Mouse (Mus musculus) liver, embryonic 16.5 days (tissue): ENCODE data around the gene Rnf5. TPM values are rescaled to one million over a fixed set of nuclear protein-coding genes. Genes with fewer than 3 reads are reported as not detected.

Experiments
- ATAC-seq: fragments of 200-750 bp; cut with Nextera tagmentation; 2 replicates; pipeline ENCODE4 v1.8.0; 2017; ENCODE audit warnings: low read depth, mild to moderate bottlenecking, moderate number of reproducible peaks, moderate library complexity
- H3K27ac ChIP-seq: fragments of 300-500 bp; sonication (generic); 2 replicates; pipeline ENCODE4 v1.5.1; 2014; ENCODE audit warnings: mild to moderate bottlenecking, low read length
- H3K27me3 ChIP-seq: fragments of 300-500 bp; sonication (generic); 2 replicates; pipeline ENCODE4 v1.6.1; 2014; ENCODE audit warnings: low read depth, low read length, mixed read lengths; ENCODE audit not compliant: control insufficient read depth, insufficient read depth
- H3K36me3 ChIP-seq: fragments of 300-500 bp; sonication (generic); 2 replicates; pipeline ENCODE4 v1.6.1; 2014; ENCODE audit warnings: mild to moderate bottlenecking; ENCODE audit not compliant: control insufficient read depth, insufficient read depth
- H3K4me1 ChIP-seq: fragments of 300-500 bp; sonication (generic); 2 replicates; pipeline ENCODE4 v1.6.1; 2014; ENCODE audit warnings: low read depth, low read length, mixed read lengths; ENCODE audit not compliant: control insufficient read depth
- H3K4me2 ChIP-seq: fragments of 300-500 bp; sonication (generic); 2 replicates; pipeline ENCODE4 v1.6.1; 2014; ENCODE audit warnings: low read depth, low read length, mixed read lengths
- H3K4me3 ChIP-seq: fragments of 300-500 bp; sonication (generic); 2 replicates; pipeline ENCODE4 v1.5.1; 2014; ENCODE audit warnings: low read depth, mild to moderate bottlenecking, low read length
- H3K9ac ChIP-seq: fragments of 300-500 bp; sonication (generic); 2 replicates; pipeline ENCODE4 v1.6.1; 2014; ENCODE audit warnings: low read depth, low read length
- H3K9me3 ChIP-seq: fragments of 300-500 bp; sonication (generic); replicated peaks from 2 replicates; pipeline ENCODE4 v1.6.1; 2016; ENCODE audit warnings: low read length; ENCODE audit not compliant: control insufficient read depth
- WGBS: fragments of 180-500 bp; shearing (Covaris S2); extraction: QIAGEN DNeasy Blood & Tissue Kit; methylation state at CpG from one replicate; pipeline ENCODE4 v1.1.7; 2014; ENCODE audit not compliant: insufficient replicate concordance; 5-methylcytosine and 5-hydroxymethylcytosine counted together
- polyA plus RNA-seq: library from polyadenylated mRNA; unstranded; fragments of >200 nt; fragmentation: Nextera tagmentation; extraction: Ambion mirVana; gene quantifications from 2 replicates; pipeline ENCODE4 v1.2.1, GENCODE M21; 2015

Gene Rnf5
- polyA plus RNA-seq, 1 experiment from 2014 or later = 92.4 TPM

- no peak overlapping the region for H3K9ac ChIP-seq
- no peak overlapping the region for H3K27ac ChIP-seq
- peaks cover 4% of the 10 kb centered on the region; the same call in 1 of the 2 replicates for H3K27me3 ChIP-seq
- ATAC-seq = no peak
- no peak overlapping the region for H3K4me2 ChIP-seq
- H3K36me3 ChIP-seq = no peaks in the 10 kb centered on the region
- 39% methylated on average over 3 of the region's 3 CpGs for WGBS
- H3K4me1 ChIP-seq = no peaks in the 10 kb centered on the region
- no peaks in the 10 kb centered on the region for H3K9me3 ChIP-seq
- H3K4me3 ChIP-seq = no peak overlapping the region
These were observed 34.0 kb upstream of the Rnf5 start for GRCm38 (mm10) chr17:34637459-34637858.

- H3K9me3 ChIP-seq = no peaks in the 10 kb centered on the region
- H3K4me2 ChIP-seq = no peak overlapping the region
- peaks cover 22% of the 10 kb centered on the region for H3K27me3 ChIP-seq
- ATAC-seq = no peak
- WGBS = 42% methylated on average over 2 of the region's 2 CpGs
- peaks cover 9% of the 10 kb centered on the region for H3K4me1 ChIP-seq
- H3K9ac ChIP-seq = no peak overlapping the region
- no peaks in the 10 kb centered on the region for H3K36me3 ChIP-seq
- H3K27ac ChIP-seq = no peak overlapping the region
- no peak overlapping the region for H3K4me3 ChIP-seq
These were observed 32.2 kb upstream of the Rnf5 start for GRCm38 (mm10) chr17:34635671-34636070.

- Histone ChIP-seq H3K9ac (no peak overlapping the region), H3K27ac (no peak overlapping the region), H3K36me3 (no peaks in the 10 kb centered on the region), H3K9me3 (no peaks in the 10 kb centered on the region), H3K4me3 (peak overlapping the region; percentile 25), H3K4me2 (peak overlapping the region; percentile 28), H3K4me1 (peaks cover 24% of the 10 kb centered on the region), H3K27me3 (peaks cover 53% of the 10 kb centered on the region)
- ATAC-seq = peak; percentile 36
- WGBS = under 1% methylated on average over 26 of the region's 26 CpGs
These were observed 28.8 kb upstream of the Rnf5 start for GRCm38 (mm10) chr17:34632261-34632691.

GRCm38 (mm10) chr17:34631647-34632046, 28.2 kb upstream of the Rnf5 start:
- Histone ChIP-seq H3K9ac (no peak overlapping the region), H3K27ac (no peak overlapping the region), H3K4me3 (peak overlapping the region; percentile 25), H3K27me3 (peaks cover 53% of the 10 kb centered on the region), H3K36me3 (no peaks in the 10 kb centered on the region), H3K4me1 (peaks cover 24% of the 10 kb centered on the region), H3K4me2 (peak overlapping the region; percentile 28), H3K9me3 (no peaks in the 10 kb centered on the region)
- ATAC-seq = no peak
- WGBS = 12% methylated on average over 12 of the region's 12 CpGs

- ATAC-seq = no peak
These were observed 27.3 kb upstream of the Rnf5 start for GRCm38 (mm10) chr17:34630761-34631301.

GRCm38 (mm10) chr17:34629796-34630603, 26.5 kb upstream of the Rnf5 start:
- Histone ChIP-seq H3K4me2 (no peak overlapping the region), H3K9me3 (no peaks in the 10 kb centered on the region), H3K4me1 (peaks cover 31% of the 10 kb centered on the region), H3K9ac (no peak overlapping the region), H3K27me3 (peaks cover 50% of the 10 kb centered on the region), H3K36me3 (no peaks in the 10 kb centered on the region), H3K27ac (no peak overlapping the region), H3K4me3 (no peak overlapping the region)
- 13% methylated on average over 12 of the region's 12 CpGs for WGBS
- ATAC-seq = no peak

More at GRCm38 (mm10) chr17:34630761-34631301, 27.3 kb upstream of the Rnf5 start:
- WGBS = 2% methylated on average over 45 of the region's 48 CpGs
- Histone ChIP-seq H3K9ac (peak overlapping the region; percentile 12; the same call in 1 of the 2 replicates), H3K36me3 (no peaks in the 10 kb centered on the region), H3K4me2 (peak overlapping the region; percentile 46), H3K4me1 (peaks cover 31% of the 10 kb centered on the region), H3K27ac (no peak overlapping the region), H3K27me3 (peaks cover 51% of the 10 kb centered on the region), H3K9me3 (no peaks in the 10 kb centered on the region), H3K4me3 (peak overlapping the region; percentile 35)

- no peak for ATAC-seq
- 8% methylated on average over 16 of the region's 16 CpGs for WGBS
- peaks cover 31% of the 10 kb centered on the region for H3K4me1 ChIP-seq
These were observed 25.8 kb upstream of the Rnf5 start, which contains the start of gene Prrt1 for GRCm38 (mm10) chr17:34629221-34629751. Gene Prrt1, plus strand, starts transcription at chr17:34629533.

GRCm38 (mm10) chr17:34628644-34628967, 25.1 kb upstream of the Rnf5 start:
- peaks cover 50% of the 10 kb centered on the region for H3K27me3 ChIP-seq
- H3K36me3 ChIP-seq = no peaks in the 10 kb centered on the region
- 40% methylated on average over 5 of the region's 5 CpGs for WGBS
- H3K9ac ChIP-seq = no peak overlapping the region
- H3K4me1 ChIP-seq = peaks cover 31% of the 10 kb centered on the region
- ATAC-seq = no peak
- no peak overlapping the region for H3K27ac ChIP-seq
- no peak overlapping the region for H3K4me3 ChIP-seq
- peak overlapping the region; percentile 74; the same call in 1 of the 2 replicates for H3K4me2 ChIP-seq
- no peaks in the 10 kb centered on the region for H3K9me3 ChIP-seq

More at GRCm38 (mm10) chr17:34629221-34629751, 25.8 kb upstream of the Rnf5 start, which contains the start of gene Prrt1:
- peak within 1 kb of the TSS; percentile 72 for H3K4me3 ChIP-seq
- H3K27me3 ChIP-seq = peaks cover 50% of the 10 kb centered on the region
- H3K9ac ChIP-seq = no peak within 1 kb of the TSS
- H3K36me3 ChIP-seq = no peaks in the 10 kb centered on the region
- H3K9me3 ChIP-seq = no peaks in the 10 kb centered on the region
- peak within 1 kb of the TSS; percentile 74 for H3K4me2 ChIP-seq
- no peak within 1 kb of the TSS for H3K27ac ChIP-seq
